Mouse (Mus musculus) heart, embryonic 13.5 days (tissue): ENCODE results near the gene Map1a. TPM values are rescaled to one million over a fixed set of nuclear protein-coding genes. Genes with fewer than 3 reads are reported as not detected.

Source experiments
- polyA plus RNA-seq: library from polyadenylated mRNA; unstranded; fragments of >200 nt; fragmentation: Nextera tagmentation; extraction: Ambion mirVana; gene quantifications from 2 replicates; pipeline ENCODE4 v1.2.1, GENCODE M21; 2015

Map1a gene
- polyA plus RNA-seq, 1 experiment from 2014 or later = 3.8 TPM

Other genes with a start within 250 kb of the Map1a start
- gene Tgm5, start 203.8 kb upstream of the Map1a start, polyA plus RNA-seq = 0.16 TPM in 1 of 2 replicates, not detected in the other
- not detected in 2 replicates for gene Tgm7, start 179.8 kb upstream of the Map1a start, polyA plus RNA-seq
- gene Adal, start 149.2 kb upstream of the Map1a start, polyA plus RNA-seq = 11.1 and 11.3 TPM in 2 replicates
- 14.3 and 16.3 TPM in 2 replicates for gene Lcmt2, start 148.9 kb upstream of the Map1a start, polyA plus RNA-seq
- gene Tubgcp4, start 118.9 kb upstream of the Map1a start, polyA plus RNA-seq = 32.4 and 32.5 TPM in 2 replicates
- gene Zscan29, start 118.5 kb upstream of the Map1a start, polyA plus RNA-seq = 5.3 and 5.8 TPM in 2 replicates
- gene Trp53bp1, start 18.2 kb upstream of the Map1a start, polyA plus RNA-seq = 44.5 and 44.6 TPM in 2 replicates
- 9.9 TPM in 2 replicates for gene Ppip5k1, start 65.8 kb downstream of the Map1a start, polyA plus RNA-seq
- gene Ckmt1, start 68.1 kb downstream of the Map1a start, polyA plus RNA-seq = 0.37 and 0.47 TPM in 2 replicates
- gene Strc, start 97.6 kb downstream of the Map1a start, polyA plus RNA-seq = not detected in 2 replicates
- 524 and 560 TPM in 2 replicates for gene Pdia3, start 124.2 kb downstream of the Map1a start, polyA plus RNA-seq
- 2.2 and 2.7 TPM in 2 replicates for gene Catsper2, start 124.2 kb downstream of the Map1a start, polyA plus RNA-seq
- 1.4 and 1.6 TPM in 2 replicates for gene Ell3, start 154.7 kb downstream of the Map1a start, polyA plus RNA-seq
- gene Serf2, start 159.6 kb downstream of the Map1a start, polyA plus RNA-seq = 522 and 573 TPM in 2 replicates
- gene Hypk, start 163.7 kb downstream of the Map1a start, polyA plus RNA-seq = 96.3 and 106 TPM in 2 replicates
- 0.07 and 0.13 TPM in 2 replicates for gene Serinc4, start 167.2 kb downstream of the Map1a start, polyA plus RNA-seq
- 39.7 and 42.0 TPM in 2 replicates for gene Mfap1b, start 184.5 kb downstream of the Map1a start, polyA plus RNA-seq
- 16.3 and 20.6 TPM in 2 replicates for gene Mfap1a, start 217.1 kb downstream of the Map1a start, polyA plus RNA-seq
- 5.1 and 7.0 TPM in 2 replicates for gene Wdr76, start 217.1 kb downstream of the Map1a start, polyA plus RNA-seq